Mouse (Mus musculus) heart, embryonic 14.5 days (tissue): ENCODE results near the gene Helz. TPM values are rescaled to one million over a fixed set of nuclear protein-coding genes. Genes with fewer than 3 reads are reported as not detected.

Source experiments
- ATAC-seq: fragments of 200-750 bp; cut with Nextera tagmentation; 2 replicates; pipeline ENCODE4 v1.8.0; 2017; ENCODE audit warnings: low read depth, moderate TSS enrichment; ENCODE audit not compliant: insufficient number of reproducible peaks, insufficient read depth, low FRiP score
- H3K27ac ChIP-seq, 2 experiments: fragments of 200-500 bp in 1 of 2; fragments of 300-500 bp in 1 of 2; sonication (generic) in 1 of 2; replicated peaks in 1 of 2; 2 replicates each; pipeline ENCODE4 v1.5.1; 2012 to 2014; ENCODE audit warnings: low read depth in 2 of 2, low read length in 2 of 2, control low read depth in 1 of 2, mild to moderate bottlenecking in 1 of 2, mixed read lengths in 1 of 2; ENCODE audit not compliant: control insufficient read depth in 1 of 2, insufficient read depth in 1 of 2
- H3K27me3 ChIP-seq: fragments of 300-500 bp; sonication (generic); 2 replicates; pipeline ENCODE4 v1.6.1; 2014; ENCODE audit warnings: mild to moderate bottlenecking, low read length, control low read depth; ENCODE audit not compliant: control insufficient read depth, insufficient read depth
- H3K36me3 ChIP-seq: fragments of 300-500 bp; sonication (generic); 2 replicates; pipeline ENCODE4 v1.6.1; 2014; ENCODE audit warnings: mild to moderate bottlenecking, control low read depth, low read length, mixed read lengths; ENCODE audit not compliant: control insufficient read depth, insufficient read depth
- H3K4me1 ChIP-seq, 2 experiments: fragments of 200-500 bp in 1 of 2; fragments of 300-500 bp in 1 of 2; sonication (generic) in 1 of 2; 2 replicates each; pipeline ENCODE4 v1.6.1; 2012 to 2014; ENCODE audit warnings: low read length in 2 of 2, control low read depth in 1 of 2, mixed read lengths in 1 of 2; ENCODE audit not compliant: control insufficient read depth in 2 of 2, insufficient read depth in 2 of 2
- H3K4me2 ChIP-seq: fragments of 300-500 bp; sonication (generic); 2 replicates; pipeline ENCODE4 v1.6.1; 2014; ENCODE audit warnings: mild to moderate bottlenecking, low read length
- H3K4me3 ChIP-seq, 2 experiments: fragments of 200-500 bp in 1 of 2; fragments of 300-500 bp in 1 of 2; sonication (generic) in 1 of 2; 2 replicates each; pipeline ENCODE4 v1.5.1; 2012 to 2014; ENCODE audit warnings: low read length in 2 of 2, mild to moderate bottlenecking in 2 of 2, control low read depth in 1 of 2, low read depth in 1 of 2, moderate library complexity in 1 of 2; ENCODE audit not compliant: control insufficient read depth in 1 of 2, insufficient read depth in 1 of 2
- H3K9ac ChIP-seq: fragments of 300-500 bp; sonication (generic); 2 replicates; pipeline ENCODE4 v1.6.1; 2014; ENCODE audit warnings: mild to moderate bottlenecking, low read length
- H3K9me3 ChIP-seq: fragments of 300-500 bp; sonication (generic); 2 replicates; pipeline ENCODE4 v1.6.1; 2016; ENCODE audit warnings: low read length, control low read depth; ENCODE audit not compliant: control insufficient read depth
- WGBS: fragments of 180-500 bp; shearing (Covaris S2); extraction: QIAGEN DNeasy Blood & Tissue Kit; methylation state at CpG from one replicate; pipeline ENCODE4 v1.1.7; 2014; 5-methylcytosine and 5-hydroxymethylcytosine counted together
- polyA plus RNA-seq: library from polyadenylated mRNA; unstranded; fragments of >200 nt; fragmentation: Nextera tagmentation; extraction: Ambion mirVana; gene quantifications from 2 replicates; pipeline ENCODE4 v1.2.1, GENCODE M21; 2014

Gene Helz
- polyA plus RNA-seq, 1 experiment from 2014 or later = 17.5 TPM

- Histone ChIP-seq H3K9me3 (no peaks in the 10 kb centered on the region), H3K9ac (no peak overlapping the region), H3K27ac (no peak overlapping the region), H3K4me2 (no peak overlapping the region), H3K4me1 (0 out of 4 replicates have a peak, but pooled peaks cover 0 to 2% of the 10 kb centered on the region in 2 experiments), H3K36me3 (peaks cover 7% of the 10 kb centered on the region), H3K4me3 (no peak overlapping the region), H3K27me3 (no peaks in the 10 kb centered on the region)
- ATAC-seq = no peak
- 81% methylated on average over 6 of the region's 6 CpGs for WGBS
Observed at GRCm38 (mm10) chr11:107693338-107693737, 145.6 kb downstream of the Helz start.

- Histone ChIP-seq H3K4me3 (no peak overlapping the region), H3K4me2 (no peak overlapping the region), H3K9ac (no peak overlapping the region), H3K4me1 (peaks cover 3 to 4% of the 10 kb centered on the region in 2 experiments; a peak in 1 of 4 replicates), H3K36me3 (no peaks in the 10 kb centered on the region), H3K27ac (no peak overlapping the region), H3K9me3 (no peaks in the 10 kb centered on the region), H3K27me3 (no peaks in the 10 kb centered on the region)
- ATAC-seq = no peak
- WGBS = 86% methylated on average over 4 of the region's 4 CpGs
Observed at GRCm38 (mm10) chr11:107699967-107700366, 152.2 kb downstream of the Helz start.

GRCm38 (mm10) chr11:107703272-107704134 lies 155.8 kb downstream of the Helz start:
- Histone ChIP-seq H3K9ac (no peak overlapping the region), H3K36me3 (no peaks in the 10 kb centered on the region), H3K4me3 (no peak overlapping the region), H3K27me3 (no peaks in the 10 kb centered on the region), H3K4me2 (no peak overlapping the region), H3K27ac (no peak overlapping the region), H3K9me3 (no peaks in the 10 kb centered on the region), H3K4me1 (peaks cover 3 to 4% of the 10 kb centered on the region in 2 experiments; a peak in 1 of 4 replicates)
- no peak for ATAC-seq
- WGBS = 55% methylated on average over 27 of the region's 27 CpGs

- H3K9ac ChIP-seq = no peak overlapping the region
- peaks cover 3 to 4% of the 10 kb centered on the region in 2 experiments; a peak in 1 of 4 replicates for H3K4me1 ChIP-seq
- no peak overlapping the region for H3K27ac ChIP-seq
- no peak overlapping the region for H3K4me3 ChIP-seq
- no peaks in the 10 kb centered on the region for H3K27me3 ChIP-seq
- ATAC-seq = no peak
- 85% methylated on average over 6 of the region's 6 CpGs for WGBS
- H3K9me3 ChIP-seq = no peaks in the 10 kb centered on the region
- no peak overlapping the region for H3K4me2 ChIP-seq
- H3K36me3 ChIP-seq = no peaks in the 10 kb centered on the region
Observed at GRCm38 (mm10) chr11:107705060-107705459, 157.3 kb downstream of the Helz start.

GRCm38 (mm10) chr11:107705476-107706074 lies 157.8 kb downstream of the Helz start:
- WGBS = 59% methylated on average over 11 of the region's 11 CpGs
- no peak for ATAC-seq

GRCm38 (mm10) chr11:107707897-107708610 lies 160.3 kb downstream of the Helz start:
- 75% methylated on average over 20 of the region's 20 CpGs for WGBS
- H3K4me2 ChIP-seq = no peak overlapping the region
- no peaks in the 10 kb centered on the region for H3K27me3 ChIP-seq
- no peak overlapping the region for H3K27ac ChIP-seq
- no peak overlapping the region for H3K4me3 ChIP-seq
- no peak overlapping the region for H3K9ac ChIP-seq
- peaks cover 3 to 4% of the 10 kb centered on the region in 2 experiments; a peak in 1 of 4 replicates for H3K4me1 ChIP-seq
- no peaks in the 10 kb centered on the region for H3K36me3 ChIP-seq
- H3K9me3 ChIP-seq = no peaks in the 10 kb centered on the region
- ATAC-seq = no peak

More at GRCm38 (mm10) chr11:107705476-107706074, 157.8 kb downstream of the Helz start:
- Histone ChIP-seq H3K9me3 (no peaks in the 10 kb centered on the region), H3K4me1 (peaks cover 3 to 4% of the 10 kb centered on the region in 2 experiments; a peak in 1 of 4 replicates), H3K4me2 (no peak overlapping the region), H3K36me3 (no peaks in the 10 kb centered on the region), H3K27me3 (no peaks in the 10 kb centered on the region), H3K27ac (no peak overlapping the region), H3K9ac (no peak overlapping the region), H3K4me3 (no peak overlapping the region)

GRCm38 (mm10) chr11:107710379-107710778 lies 162.6 kb downstream of the Helz start:
- Histone ChIP-seq H3K36me3 (no peaks in the 10 kb centered on the region), H3K9ac (no peak overlapping the region), H3K4me3 (no peak overlapping the region), H3K27ac (no peak overlapping the region), H3K9me3 (no peaks in the 10 kb centered on the region), H3K4me1 (no peaks in the 10 kb centered on the region), H3K4me2 (no peak overlapping the region), H3K27me3 (no peaks in the 10 kb centered on the region)
- no peak for ATAC-seq
- 36% methylated on average over 3 of the region's 3 CpGs for WGBS
